Mouse (Mus musculus): Measurements from ENCODE around the gene Wbp4.
"Not testable (repeated sequence)": the region's sequence is repeated elsewhere in the genome, so short reads cannot be mapped to it uniquely, and the experiment has no call there.

Gene Wbp4

DNA sequence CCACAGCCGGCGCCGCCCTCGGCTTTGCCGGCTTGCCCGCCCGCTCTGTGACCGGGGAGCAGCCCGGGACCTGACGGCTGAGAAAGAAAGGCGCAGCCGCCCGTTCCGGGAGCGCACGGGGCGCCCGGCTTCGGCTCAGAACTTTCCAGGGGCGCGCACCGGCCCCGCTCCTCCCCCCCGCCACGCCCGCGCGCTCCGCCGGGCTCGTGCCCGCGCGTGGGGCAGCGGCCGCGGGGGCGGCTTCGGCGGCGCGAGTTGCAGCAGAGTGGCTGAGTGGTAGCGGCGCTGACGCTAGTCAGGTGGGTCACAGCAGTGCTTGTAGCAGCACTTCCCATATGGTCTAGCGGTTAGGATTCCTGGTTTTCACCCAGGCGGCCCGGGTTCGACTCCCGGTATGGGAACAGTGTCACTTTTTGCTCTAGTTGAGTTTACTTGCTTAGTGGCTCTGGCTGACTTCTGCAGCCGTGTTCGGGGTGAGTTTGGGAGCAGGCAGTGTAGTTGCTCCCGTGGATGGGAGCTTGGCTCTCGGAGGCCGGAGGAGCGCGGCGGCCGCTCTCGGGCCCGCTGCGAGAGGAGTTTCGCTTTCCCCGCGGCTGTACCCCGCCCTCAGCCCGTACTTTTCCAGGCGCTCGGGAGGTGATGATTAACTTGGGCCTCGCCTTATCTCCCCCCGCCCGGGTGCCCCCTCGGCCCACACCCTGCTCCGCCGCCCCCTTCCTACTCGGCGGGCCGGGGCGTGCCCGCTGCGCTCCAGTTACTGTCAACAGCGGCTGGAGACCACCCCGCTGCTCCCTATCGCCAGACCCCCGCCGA is at the start of gene Wbp4:
Gene Wbp4 (minus strand): TSS at position 182 of the 813 bp plus-strand sequence.
- peak; percentile 94 for DNase-seq

- no peak for DNase-seq
These were observed 49.4 kb upstream of the Wbp4 start for GRCm38 (mm10) chr14:79530761-79531160.

DNA sequence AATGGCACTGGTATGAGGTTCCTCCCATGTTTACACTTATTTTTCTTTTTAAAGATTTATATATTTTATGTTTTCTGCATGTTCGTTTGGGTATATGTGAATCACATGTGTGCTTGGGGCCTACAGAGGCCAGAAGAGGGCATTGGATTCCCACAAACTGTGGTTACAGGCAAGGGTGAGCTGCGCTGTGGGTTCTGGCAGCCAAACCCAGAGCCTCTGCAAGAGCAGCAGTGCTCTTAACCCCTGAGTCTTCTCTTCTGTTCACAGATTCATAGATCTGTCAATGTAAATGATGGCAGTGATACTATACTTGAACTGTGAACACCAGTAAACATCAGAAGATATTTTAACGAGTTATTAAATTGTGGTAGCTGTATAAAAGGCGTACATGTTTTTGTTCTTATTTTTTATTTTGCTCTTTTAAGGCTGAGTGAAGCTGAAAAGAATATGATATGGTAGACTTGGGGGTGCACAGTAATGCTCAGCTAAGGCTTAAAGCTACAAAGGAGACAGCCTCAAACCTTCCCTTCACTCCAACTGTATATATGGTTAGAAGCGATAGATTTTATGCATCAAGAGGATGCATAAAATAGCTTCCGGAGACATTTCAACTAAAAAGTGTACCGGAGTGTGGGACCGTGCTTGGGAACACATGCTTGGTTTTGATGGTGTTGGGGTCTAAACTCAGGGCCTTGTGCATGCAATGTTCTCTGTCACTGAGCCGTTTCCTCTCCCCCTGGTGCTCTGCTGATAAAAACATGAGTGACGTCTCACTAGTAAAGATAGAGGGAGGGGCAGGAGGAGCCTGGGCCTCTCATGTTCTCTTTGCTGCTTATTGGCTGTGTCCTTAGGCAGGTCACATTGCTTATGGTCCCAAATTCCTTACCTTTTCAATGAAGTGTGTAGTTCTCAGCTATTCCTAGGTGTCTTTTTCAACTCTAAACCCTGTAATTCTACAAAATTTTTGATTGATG is 48.5 kb upstream of the Wbp4 start:
- no peak for DNase-seq

DNA sequence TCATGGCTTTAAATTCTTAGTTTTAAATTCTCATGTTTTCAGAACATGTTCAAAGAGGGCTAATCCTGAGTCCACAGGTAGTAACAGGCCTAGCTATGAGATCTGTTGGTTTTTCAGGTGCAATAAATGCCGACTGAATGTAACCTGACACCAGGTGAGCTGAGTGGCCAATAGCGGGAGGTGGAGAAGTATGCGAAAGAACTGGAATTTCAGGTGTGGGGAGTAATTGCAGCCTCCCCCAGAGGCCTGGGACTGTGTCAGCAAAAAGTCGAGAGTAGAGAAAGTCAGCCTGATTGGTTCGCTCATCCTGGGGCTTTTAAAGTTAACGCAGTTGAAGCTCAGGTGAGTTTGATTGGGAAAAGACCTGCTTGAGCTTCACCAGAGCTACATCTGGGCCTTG is 46.4 kb upstream of the Wbp4 start:
- peak; percentile 65 for DNase-seq

- DNase-seq: not testable (repeated sequence)
These were observed 44.8 kb upstream of the Wbp4 start for GRCm38 (mm10) chr14:79526106-79526505.

- no peak for DNase-seq
These were observed 41.1 kb upstream of the Wbp4 start for GRCm38 (mm10) chr14:79522387-79522786.

GRCm38 (mm10) chr14:79521471-79522117 is 40.3 kb upstream of the Wbp4 start:
- DNase-seq: no peak

GRCm38 (mm10) chr14:79521056-79521455 is 39.7 kb upstream of the Wbp4 start:
- no peak for DNase-seq

- no peak for DNase-seq
These were observed 39.3 kb upstream of the Wbp4 start for GRCm38 (mm10) chr14:79520612-79521011.

DNA sequence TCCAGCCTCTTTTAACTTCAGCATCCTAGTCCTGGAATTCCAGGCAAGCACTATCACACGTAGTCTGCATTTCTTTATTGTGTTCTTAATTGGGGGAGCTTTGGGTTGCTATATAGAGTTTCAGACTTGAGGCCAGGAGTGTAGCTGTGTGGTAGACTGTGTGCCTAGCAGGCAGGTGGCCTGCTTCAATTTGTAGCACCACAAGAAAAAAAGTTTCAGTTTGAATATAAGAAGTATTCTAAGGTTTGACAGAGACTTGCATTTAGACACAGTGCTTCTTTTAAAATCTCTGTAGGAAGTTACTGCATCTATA is 38.3 kb upstream of the Wbp4 start:
- DNase-seq: no peak

- DNase-seq: no peak
These were observed 37.7 kb upstream of the Wbp4 start for GRCm38 (mm10) chr14:79518761-79519662.

GRCm38 (mm10) chr14:79518123-79518522 is 36.8 kb upstream of the Wbp4 start:
- DNase-seq: no peak

DNA sequence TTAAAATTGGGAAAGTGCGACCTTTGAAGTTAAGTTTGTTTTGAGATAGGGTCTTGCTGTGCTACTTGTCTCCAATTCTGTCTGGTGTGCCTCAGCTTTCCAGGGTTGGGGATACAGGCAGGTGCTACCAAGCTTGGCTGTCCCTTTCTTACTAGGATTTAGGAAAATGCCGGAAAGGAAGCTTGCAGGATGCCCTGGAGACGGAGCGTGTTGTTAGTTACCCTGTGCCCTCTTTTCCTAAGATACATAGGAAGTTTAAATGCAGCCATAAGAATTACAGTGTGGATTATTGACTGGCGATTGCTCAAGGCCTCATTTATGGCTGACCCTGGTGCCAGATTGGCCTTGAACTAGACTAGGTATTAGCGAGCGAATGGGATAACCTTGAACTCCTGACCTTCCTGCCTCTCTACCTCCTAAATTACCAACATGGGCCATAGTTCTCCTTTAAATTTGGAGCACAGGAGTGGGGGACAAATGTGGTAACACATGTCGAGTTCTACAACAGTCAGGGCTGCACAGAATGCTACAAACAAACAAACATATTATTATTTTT is 35.9 kb upstream of the Wbp4 start:
- no peak for DNase-seq

DNA sequence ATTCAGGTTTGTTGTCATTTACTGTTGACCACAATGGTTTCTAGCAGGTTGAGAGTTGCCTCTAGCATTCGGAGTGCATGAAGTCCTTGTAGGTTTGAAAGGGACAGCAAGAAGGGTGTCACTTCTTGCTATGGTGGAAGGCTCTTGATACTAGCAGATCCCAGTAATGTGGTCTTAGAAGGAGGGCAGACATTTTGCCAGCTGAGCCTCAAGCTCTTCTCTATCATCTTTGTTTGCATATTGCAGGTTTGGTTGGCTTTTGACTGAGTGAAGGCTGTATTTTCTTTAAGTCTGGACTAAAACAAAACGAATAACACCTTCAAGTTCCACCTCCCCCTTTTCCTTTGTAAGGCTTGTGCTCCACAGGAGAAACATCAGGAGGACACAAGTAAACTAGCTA is 35.4 kb upstream of the Wbp4 start:
- no peak for DNase-seq

DNA sequence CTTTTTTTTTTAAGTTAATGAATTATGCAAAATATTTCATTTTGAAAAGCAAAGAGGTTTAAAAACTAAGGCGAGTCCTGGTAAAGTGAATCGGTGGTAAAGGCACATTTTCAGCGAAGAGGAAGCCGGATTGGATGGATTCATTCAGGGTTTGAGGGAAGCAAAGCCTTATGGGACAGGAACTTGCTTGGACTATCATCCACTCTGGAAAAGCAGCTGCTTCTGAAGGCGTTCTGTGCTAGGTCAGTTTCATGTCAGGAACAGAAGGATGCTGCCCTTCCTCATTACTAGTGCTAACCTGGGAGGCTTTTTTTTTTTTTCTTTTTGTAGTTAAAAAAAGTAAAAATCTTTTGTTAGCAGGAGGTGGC is 34.9 kb upstream of the Wbp4 start:
- no peak for DNase-seq

DNA sequence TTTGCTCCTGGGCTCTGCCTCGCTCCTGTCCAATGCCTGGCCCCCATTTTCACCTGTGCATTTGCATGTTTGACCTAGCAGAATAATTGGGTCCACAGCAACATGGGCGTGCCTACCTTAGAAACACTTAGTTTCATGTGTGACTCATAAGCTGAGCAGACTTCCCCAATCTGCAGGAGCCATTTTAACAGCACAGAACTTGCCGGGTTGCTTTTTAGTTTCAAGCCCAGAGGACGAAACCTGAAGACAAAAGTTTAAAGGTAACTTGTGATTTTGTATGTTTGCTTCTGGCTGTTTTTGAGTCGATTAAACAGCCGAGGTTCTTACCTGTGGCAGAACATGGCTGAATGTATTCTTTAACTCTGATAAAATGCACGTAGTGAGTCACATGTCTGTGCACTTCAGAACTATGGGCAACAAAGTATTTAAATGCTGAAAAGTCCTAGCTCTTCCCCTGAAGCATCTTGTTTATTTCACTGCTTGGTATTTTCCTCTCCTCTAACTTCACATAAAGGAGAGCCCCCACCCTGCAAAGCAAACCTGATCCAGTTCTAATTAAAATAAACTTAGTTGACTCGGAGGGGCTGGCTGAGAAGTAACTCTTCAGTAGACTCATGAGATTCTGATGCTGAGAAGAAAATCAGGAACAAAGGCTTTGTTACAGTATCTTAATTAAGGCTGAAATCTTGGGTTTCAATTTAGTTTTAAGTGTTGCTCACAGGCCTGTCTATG is 34.4 kb upstream of the Wbp4 start:
- DNase-seq: peak; percentile 58

DNA sequence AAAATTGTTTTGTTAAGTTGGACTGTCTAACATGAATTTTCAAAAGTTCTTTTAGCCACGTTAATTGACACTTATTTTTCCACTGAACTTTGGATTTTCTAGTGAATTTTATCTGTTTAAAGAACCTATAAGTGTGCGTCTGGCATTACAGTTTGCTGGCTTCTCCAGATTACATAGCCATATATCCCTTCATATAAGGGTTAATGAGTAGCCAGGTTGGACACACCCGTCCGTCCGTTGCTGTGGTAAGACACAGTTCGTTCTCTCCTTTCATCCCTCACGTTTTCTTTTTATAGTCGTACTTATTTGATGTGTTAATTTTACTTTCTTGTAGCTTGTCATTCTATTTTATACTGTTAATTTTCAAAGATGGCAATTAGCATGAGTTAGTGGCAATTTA is 33.8 kb upstream of the Wbp4 start:
- no peak for DNase-seq

DNA sequence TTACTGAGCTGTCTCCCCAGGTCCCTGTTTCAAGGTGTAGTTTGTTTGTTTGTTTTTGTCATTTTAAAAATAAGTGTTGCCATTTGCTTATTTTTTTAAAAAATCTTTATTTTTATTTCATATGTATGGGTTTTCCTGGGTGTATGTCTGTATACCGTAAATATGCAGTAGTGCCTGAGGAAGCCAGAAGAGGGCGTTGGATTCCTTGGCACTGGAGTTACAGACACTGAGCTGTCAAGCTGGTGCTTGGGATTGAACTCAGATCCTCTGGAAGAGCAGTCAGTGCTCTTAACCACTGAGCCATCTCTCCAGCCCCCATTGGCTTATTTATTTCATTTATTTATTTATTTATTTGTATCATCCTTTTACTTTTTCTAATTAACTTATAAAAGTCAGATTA is 32.6 kb upstream of the Wbp4 start:
- DNase-seq: no peak

- no peak for DNase-seq
These were observed 30.2 kb upstream of the Wbp4 start for GRCm38 (mm10) chr14:79511521-79511920.

- DNase-seq: no peak
These were observed 27.5 kb upstream of the Wbp4 start for GRCm38 (mm10) chr14:79508662-79509305.

DNA sequence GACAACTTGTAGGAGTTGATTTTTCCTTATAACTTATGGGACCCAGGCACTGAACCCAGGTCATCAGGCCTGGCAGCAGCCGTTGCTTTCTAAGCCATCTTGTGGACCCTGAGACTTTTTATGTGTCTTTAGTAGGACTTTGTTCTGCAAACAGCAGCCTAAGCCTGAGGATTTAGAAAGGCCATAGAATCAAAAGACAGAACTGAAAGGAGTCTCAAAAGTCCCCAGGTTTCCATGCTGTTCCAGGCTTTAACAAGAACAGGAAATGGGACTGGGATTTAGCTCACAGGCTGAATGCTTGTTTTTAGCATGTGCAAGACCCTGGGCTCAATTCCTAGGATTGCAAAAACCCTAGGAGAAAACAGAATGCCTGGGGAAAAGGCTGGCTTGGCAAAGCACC is 26.5 kb upstream of the Wbp4 start:
- no peak for DNase-seq
